Mouse (Mus musculus) mature B cell (primary cell): Measurements from ENCODE around the gene Gm17387.

Source experiments
- in situ Hi-C: fragments of 300-500 bp; cut with MboI; formaldehyde crosslinking; loops from 2 replicates; pipeline ENCODE4 v1.14.3; 2019

The Gm17387 gene

DNA sequence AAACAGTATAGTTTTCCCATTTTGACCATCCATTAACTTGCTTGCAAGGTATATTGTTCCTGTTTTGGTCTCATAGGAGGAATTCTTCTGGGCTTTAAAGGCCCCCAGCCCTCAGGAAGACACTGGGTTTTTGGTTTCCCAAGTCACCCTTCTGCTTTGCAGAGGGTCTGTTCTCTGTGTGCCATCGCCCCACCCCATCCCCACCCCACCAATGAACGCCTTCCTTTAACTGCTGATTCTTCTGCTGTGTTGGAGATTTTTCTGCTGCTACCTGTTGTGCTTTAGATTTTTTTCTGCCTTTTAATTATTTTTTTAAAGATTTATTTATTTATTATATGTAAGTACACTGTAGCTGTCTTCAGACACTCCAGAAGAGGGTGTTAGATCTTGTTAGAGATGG is at the start of gene Gm17387:
TSS of gene Gm17387 (plus strand) at position 301 of the 400 bp plus-strand sequence.
- in situ Hi-C loops = no loop called here

DNA sequence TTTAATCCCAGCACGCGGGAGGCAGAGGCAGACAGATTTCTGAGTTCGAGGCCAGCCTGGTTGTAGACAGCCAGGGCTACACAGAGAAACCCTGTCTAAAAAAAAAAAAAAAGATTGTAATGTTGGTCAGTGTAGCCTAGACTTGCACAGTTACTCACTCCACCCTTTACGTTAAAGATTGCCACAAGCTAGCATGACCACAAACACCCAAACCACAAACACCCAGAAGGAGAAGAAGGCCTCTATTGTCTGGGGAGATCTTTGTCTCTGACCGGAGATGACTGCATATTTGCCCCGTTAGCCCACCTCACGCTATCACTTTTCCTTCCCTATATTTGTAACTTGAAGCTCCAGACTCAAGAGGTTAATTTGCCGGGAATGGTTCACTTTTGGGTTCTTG is 47.2 kb upstream of the Gm17387 start:
- in situ Hi-C loops = no loop called here

DNA sequence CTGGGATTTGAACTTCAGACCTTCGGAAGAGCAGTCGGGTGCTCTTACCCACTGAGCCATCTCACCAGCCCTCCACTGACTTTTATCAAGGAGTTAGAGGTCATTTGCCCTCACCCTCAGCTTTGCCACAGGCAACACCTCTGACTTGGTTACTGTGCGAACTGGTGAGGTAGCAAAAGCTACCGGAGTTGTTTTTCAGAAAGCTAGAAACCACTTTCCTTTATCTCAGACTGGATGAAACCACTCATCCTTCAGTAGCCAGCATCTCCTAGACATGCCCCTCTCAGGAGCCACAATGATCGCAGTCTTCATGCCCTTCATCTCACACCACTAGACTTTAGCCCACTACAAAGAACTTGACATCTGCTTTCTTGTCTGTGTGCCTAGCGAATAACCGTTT is 46.0 kb upstream of the Gm17387 start:
- in situ Hi-C loops = no loop called here

DNA sequence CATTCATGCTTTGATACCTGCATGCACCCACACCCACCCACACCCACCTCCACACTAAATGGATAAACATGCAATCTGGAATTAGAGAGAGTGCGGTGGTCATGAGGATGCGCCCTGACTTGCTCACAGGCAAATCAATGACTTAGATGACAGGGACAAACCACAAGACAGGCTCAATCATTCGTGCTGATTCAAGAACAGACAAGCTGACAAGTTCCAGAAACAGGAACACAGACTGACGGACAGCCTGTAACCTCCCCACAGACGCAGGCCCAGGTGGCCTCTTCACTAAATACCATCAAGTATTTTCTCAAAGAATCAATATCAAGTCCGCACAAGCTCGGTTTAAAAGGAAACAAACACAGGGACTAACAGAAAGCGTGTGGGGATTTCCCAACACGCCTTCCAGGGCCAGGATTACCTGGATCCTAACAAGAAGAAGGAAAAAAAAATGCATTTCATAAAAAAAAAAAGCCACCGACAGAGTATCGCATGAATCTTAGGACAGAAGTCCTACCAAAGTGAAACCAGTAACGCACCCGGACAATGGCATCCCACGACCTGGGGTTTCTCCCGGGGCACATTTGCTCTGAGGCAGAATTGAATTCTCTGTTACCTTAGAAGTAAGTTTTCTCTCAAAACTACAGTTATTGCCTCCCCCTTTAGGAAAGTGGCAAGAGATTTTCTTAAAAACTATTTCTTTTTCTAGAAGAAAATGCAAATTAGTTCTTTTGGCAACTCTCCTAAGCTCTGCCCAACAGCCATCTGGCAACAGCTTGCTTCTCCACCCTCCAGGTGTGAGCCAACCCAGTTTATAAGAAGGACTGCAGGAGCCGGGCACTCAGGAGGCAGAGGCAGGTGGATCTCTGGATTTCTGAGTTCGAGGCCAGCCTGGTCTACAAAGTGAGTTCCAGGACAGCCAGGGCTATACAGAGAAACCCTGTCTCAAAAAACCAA is 41.5 kb upstream of the Gm17387 start:
- in situ Hi-C loops = no loop called here

DNA sequence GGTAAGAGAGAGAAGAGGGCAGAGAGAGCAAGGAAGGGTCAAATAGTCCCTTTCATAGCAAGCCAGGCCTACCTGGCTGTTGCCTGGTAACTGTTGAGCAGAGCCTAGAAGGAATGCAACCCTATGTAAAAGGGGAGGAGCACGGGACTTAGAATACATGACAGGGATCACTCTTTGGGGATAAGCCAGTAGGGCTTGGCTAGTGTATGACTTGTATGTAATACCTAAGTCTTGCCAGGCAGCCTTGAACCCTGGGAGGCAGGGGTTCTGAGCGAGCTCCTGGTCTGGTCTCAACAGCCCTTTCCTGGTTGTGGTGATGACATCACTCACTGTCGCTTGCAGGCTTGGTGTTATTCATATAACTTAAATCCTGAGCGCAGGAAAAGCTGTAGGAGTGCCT is 39.9 kb upstream of the Gm17387 start:
- in situ Hi-C loops = no loop called here

DNA sequence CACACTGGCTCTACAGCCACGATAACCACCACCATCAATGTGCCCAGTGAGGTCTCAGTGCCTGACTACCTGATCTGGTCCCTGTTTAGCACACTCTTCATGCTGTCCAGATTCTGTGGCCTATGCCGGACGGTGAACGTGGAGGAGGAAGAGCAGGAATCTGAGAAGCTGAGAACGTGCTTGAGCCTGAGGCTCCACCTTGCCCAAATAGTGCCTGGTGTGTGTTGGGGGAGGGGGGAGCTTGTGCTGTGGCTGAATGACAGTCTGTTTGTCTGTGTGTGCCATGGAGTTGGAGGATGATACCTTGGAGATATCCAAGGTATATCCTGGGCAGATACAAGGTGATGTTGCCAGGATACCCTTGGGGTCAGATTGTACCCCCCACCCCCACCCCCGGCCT is 38.7 kb upstream of the Gm17387 start:
- in situ Hi-C loops = no loop called here

DNA sequence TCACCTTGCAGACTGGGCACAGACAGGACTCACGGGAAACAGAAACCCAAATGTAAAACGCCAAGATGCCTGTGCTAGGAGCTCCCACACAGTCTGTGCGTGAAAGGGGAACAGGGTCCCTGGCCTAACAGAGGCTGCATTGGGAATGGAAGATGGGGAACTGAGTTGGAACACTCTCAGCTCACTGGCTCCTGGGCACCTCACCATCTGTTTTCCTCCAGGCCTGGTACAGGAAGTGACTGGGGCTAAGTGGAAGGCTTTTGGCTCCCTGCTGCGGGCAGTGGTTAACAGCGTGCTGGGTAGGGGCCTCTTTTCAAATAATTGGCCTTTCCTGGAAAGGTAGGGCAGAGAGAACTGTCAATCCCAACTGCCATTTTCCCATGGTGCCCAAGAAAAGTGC is 38.3 kb upstream of the Gm17387 start:
- in situ Hi-C loops = no loop called here

DNA sequence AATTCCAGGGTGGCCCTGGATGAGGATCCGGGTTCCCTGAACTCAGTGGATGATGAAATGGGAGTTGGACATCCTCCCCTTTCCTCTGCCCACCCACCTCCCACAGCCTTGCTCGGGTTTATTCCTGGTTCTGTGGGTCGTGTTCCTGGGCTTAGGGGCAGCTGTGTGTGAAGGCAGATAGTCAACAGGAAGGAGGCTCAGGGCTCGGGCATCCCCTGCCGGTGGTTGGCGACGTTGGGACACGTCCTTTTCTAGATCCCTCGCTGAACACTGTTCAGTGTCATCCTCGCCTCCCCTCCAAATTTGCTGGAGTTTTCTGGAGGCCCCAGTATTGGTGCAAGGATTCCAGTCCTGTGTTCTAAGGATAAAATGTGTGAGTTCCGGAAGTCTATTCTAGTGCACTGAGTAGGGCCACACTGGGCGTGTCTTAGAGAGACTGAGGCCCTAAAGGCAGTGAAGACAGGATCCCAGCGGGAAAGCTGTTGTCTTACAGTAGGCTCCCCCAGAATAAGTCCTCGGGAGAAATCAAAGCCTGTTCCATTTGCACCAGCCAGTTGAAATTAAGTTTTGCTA is 37.7 kb upstream of the Gm17387 start:
- in situ Hi-C loops = no loop called here

DNA sequence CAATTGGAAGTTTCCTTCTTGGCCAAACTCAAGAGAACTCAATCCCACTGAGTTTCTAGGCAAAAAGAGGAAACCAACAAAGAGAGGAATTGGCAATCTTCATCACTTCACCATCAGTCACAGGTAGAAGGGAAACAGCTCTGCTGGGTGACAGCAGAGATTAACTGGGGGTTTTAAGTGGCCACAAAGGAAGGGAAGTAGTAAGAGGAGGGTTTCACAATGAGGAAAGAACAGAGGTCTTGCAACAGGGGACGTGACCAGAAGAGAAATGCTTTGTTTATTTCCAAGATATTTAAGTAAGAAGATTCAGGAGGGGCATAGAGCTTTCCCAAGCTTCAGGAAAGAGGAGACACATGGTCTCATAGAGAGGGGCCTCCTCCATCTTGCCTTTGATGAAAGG is 31.1 kb upstream of the Gm17387 start:
- in situ Hi-C loops = no loop called here

DNA sequence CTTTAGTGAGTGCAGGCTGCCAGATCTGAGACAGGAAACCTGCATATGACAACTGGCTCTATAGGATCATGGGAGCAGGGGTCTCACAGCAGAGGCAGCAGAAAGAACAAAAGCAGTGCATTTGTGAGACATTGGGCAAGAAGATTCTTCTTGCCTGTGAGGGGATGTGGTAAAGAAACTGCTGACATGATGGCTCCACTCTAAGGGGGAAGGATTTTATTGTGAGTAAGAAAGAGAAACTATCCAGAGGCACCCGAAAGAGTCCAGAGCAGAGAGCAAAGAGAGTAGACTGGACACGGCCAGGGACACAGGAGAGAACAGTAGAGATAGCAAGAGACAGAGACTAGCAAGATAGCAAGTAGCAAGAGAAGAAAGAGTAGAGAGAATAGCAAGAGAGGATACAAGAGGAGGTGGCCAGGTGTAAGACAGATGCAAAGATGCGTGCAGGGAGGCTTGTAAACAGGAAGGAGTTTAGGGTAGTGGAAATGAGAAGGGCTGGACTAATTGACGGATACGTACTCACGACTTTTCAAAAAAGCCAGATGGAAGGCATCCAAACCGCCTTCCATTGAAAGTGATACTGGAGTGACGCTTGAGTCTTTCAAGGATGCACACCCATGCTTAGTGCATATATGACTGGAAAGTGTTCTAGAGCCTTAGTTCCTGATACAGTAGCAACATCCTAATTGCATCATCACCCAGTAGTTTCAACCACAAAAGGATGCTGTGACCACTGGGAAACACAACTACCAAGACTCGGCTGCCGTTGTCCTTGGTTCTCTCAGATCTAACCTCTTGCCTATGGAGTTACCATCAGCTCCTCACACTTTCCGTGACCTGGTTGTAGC is 29.9 kb upstream of the Gm17387 start:
- in situ Hi-C loops = no loop called here

DNA sequence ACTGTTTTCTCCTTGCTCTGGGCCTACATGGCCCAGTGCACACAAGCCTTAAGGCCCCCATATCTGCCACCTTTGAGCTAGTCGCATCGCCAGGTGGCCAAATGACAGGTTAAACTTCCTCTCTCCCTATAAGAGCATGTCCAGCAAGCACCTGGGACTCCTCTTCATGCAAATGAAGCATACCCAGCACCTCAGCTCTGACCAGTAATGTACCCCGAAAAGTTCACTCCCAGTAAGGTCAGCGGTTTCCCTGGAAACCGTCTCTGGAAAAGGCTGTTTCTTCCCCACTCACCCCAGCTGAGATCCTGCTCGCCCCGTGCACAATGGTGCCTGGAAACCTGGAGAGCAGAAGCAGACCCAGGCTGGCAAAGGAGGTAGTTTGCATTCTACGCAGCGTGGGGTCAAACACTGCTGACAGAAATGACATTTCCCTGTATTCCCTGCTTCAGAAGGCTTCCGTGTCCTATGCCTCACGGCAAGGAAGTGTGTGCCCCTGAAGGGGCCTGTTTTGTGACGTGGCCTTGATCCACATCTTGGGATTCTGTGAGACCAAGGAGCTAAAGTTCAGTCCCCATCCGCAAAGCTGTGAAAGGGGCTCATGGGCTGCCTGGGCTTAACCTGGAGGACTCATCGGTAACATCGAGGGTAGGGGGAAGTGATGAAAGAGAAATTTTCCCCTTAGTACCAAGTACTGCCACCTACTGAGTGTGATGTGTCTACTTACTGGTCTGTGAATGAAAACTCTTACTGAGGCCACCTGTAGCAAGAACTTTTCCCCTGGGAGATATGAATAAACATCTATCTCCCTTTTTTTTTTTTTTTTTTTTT is 27.8 kb upstream of the Gm17387 start:
- in situ Hi-C loops = no loop called here

DNA sequence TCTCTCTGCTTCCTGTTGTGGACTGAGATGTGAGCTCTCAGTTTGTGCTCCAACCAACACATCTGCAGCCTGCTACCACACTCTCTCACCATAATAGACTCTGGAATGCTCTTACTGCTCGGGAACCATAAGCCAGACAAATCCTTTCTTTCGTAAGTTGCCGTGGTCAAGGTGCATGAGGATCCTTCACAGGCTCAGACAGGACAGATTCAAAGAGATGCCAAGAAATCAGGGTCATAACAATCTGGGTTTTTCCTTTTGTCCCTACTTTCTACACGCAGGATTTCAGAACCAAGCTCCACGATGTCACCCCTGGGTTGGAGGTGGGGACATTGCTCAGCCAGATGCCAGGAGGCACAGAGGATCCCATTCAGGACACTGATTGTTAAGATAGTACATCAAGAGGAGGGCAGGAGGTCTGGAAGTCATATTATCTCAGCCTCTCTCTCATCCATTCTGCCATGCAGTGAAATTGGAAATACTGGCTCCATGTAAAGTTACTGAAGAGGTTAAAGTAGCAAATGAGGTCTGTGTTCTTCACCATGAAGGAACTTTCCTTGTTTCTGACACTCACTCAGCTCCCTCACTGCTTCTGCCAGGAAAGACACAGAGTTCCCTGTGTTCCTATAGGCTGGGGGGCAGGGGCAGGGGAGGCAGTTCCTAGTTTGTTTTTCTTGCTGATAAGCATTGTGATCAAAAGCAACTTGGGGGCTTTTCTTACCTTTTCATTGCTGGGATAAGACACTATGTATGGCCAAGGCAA is 25.5 kb upstream of the Gm17387 start:
- in situ Hi-C loops = no loop called here

DNA sequence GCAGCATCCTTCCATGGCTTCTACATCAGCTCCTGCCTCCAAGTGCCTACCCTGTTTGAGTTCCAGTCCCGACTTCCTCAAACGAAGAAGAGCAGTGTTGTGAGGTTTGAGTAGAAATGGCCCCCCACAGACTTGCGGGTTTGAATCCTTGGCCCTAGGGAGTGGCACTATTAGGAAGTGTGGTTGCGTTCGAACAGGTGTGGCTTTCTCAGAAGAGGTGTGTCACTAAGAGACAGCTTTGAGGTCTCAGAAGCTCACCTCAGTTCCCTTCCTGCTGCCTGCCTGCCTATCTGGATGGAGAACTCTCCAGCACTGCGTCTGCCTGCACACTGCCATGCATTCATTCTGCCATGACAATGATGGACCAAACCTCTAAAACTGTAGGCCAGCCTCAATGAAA is 22.5 kb upstream of the Gm17387 start:
- in situ Hi-C loops = no loop called here

DNA sequence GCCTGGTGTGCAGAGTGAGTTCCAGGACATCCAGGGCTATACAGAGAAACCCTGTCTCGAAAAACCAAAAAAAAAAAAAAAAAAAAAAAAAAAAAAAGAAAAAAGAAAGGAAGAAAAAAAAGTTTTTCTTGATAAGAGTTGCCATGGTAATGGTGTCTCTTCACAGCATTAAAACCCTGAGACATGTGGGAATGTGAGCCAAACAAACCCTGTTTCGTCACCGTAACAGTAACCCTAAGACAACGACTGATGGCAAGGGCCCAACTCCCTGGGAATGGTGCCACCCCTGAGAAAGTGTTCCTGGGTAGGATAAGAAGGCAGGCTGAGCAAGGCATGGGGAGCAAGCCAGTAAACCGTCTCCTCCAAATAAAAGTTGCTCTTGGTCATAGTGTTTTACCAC is 22.0 kb upstream of the Gm17387 start:
- in situ Hi-C loops = no loop called here

DNA sequence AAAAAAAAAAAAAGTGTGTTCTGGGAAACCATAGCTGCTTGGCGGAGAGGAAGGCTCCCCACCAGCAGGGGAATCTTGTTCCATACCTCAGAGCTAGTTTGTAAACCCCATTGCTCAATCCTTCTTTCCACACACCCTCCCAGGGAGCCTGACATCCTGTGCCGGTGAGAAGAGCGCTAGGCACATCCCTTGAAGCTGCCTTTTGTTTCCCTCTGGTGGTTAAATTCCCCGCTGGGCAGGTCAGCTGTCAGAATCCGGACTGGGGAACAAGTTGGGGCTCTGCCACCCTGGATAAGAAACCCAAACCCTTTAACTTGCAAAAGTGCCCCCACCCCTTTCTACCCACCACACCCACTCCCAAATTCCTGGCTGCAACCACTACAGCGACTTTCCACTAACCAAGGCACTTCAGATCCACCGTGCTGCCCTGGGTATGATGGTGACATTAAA is 20.6 kb upstream of the Gm17387 start:
- in situ Hi-C loops = no loop called here

DNA sequence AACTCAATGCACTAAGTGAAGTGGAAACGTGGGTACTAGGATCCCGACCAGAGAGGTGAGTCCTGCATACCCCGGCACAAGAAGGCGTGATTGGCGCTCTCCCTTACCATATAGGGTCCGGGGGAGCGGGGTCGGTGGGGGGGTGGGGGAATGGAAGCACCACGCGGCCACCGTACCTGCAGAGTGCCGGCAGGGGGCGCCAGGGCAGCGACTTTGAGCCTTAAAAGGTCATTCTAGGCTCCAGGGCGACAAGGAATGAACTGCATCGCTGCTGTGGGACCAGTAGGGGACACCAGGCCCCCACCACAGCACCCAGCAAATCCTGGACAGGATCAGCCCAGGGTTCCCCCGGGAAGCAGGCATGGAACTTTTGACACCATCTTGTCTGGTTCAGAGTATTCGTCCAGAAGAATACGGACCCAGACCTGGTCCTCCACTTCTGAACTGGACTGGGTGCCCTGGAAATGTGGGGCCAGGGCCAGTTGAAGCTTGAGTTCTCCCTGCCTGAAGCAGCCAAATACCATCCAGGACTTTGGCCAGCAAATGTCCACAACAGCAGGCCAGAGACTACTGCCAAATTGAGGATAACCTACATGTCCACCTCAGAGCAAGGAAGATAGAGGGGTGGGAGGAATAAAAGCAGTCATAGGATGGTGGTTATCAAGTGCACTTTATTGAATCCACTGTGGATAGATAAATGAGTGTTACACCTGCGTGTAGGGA is 19.8 kb upstream of the Gm17387 start:
- in situ Hi-C loops = no loop called here

DNA sequence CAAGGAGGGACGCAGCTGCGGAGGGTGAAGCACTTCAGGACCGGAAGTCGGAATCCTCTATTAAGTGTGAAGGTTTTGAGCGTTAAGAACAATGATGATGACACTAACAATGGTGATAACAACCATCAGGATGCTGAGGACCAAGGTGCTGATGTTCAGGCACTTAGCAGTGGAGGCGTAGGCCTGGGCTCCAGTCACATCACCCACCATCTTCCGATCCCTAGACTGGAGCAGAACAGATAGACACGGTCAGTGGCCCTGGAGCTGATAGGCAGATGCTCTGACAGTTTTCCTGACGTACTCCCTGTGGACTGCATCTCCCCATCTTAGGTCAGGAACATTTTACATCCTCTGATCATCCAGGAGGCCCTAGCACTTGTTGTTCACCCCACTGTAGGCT is 19.3 kb upstream of the Gm17387 start:
- in situ Hi-C loops = no loop called here

DNA sequence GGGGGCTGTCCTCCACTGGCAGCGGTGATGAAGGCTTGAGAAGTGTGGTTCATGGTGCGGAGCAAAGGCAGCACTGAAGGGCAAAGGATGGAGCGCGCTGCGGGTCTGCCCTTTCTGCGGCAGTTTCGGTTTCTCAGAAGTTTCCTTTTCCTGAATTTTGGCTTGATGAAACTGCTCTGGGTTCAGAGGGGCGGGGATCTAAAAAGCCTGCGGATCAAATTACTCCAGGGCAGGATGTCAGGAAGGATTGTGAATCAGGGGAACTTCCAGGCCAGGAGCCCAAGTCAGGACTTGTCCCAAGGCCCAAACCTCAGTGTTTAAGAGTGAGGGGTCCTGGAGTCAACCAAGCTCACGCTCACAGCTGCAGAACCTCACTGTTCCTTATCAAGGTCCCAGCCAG is 18.3 kb upstream of the Gm17387 start, which contains the start of gene Ifitm3:
TSS of gene Ifitm3 (minus strand) at position 178 of the 400 bp plus-strand sequence.
- in situ Hi-C loops = no loop called here

DNA sequence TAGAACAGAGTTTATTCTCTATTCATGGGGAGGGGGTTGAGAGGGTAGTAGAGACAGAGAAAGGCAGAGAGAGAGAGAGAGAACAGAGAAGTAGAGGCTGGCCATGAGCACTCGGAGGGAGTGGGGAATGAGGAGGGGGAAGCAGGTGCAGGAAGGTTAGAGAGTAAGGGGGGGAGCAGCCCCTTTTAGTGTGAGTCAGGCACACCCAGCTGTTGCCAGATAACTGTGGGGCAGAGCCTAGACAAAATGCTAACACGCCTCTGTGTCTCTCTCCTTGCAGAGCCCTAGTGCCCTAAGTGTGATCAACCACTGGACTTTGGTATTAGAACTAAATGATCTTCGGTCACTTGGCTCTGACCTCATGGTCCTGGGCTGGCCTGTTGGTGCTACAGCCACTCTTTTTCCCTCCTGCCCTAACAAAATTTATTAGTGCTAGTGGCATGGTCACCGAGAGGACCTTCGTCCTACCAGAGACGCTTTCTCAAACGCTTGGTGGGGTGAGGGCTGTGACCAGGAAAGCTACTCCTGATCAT is 17.6 kb upstream of the Gm17387 start:
- in situ Hi-C loops = no loop called here
